ENCODE assay signal across 9 mouse cellular contexts in genomic region chr2:153426931-153427330, GRCm38 (mm10).
DNase-seq lines count a peak whose midpoint lies in the region; ATAC-seq and TF ChIP-seq lines count a peak whose summit lies in the region.
"Had no signal": no experiment of that assay in that cellular context is flagged by ENCODE, and none has a peak within 500 bp of the region (broad histone marks: within the 10 kb centered on the region; RNA-seq: fewer than 3 reads in every experiment).

No protein-coding gene starts in this region.

- H3K4me3 ChIP-seq in lung, postnatal 0 days (ENCODE audit: low read depth, low read length): no peak overlapping the region
- no peak overlapping the region for H3K4me3 ChIP-seq in lung, adult 2 months (replicated peaks; ENCODE audit: extremely low read depth, low read depth, low read length)
- no peak overlapping the region for H3K4me3 ChIP-seq in hindbrain, embryonic 12.5 days
- no peak overlapping the region for H3K4me3 ChIP-seq in stomach, embryonic 16.5 days (replicated peaks; ENCODE audit: low read length)
- H3K4me3 ChIP-seq: gastrocnemius, adult 2 months had no signal

- TF ChIP-seq EP300 in lung, postnatal 0 days (IDR thresholded peaks at IDR 0.05): no peak

- H3K36me3 ChIP-seq in lung, postnatal 0 days (ENCODE audit: insufficient read depth, low read length): peaks cover 4% of the 10 kb centered on the region; the same call in 1 of the 2 replicates
- peaks cover 55% of the 10 kb centered on the region for H3K36me3 ChIP-seq in hindbrain, embryonic 12.5 days
- H3K36me3 ChIP-seq in stomach, embryonic 16.5 days (ENCODE audit: control insufficient read depth, insufficient read depth, low read length): no peaks in the 10 kb centered on the region

- no peak overlapping the region for H3K4me2 ChIP-seq in lung, postnatal 0 days (replicated peaks; ENCODE audit: low read depth, low read length)
- H3K4me2 ChIP-seq in hindbrain, embryonic 12.5 days (replicated peaks): no peak overlapping the region
- no peak overlapping the region for H3K4me2 ChIP-seq in stomach, embryonic 16.5 days (ENCODE audit: low read depth, low read length)

- TF ChIP-seq POLR2A in lung, adult 2 months (IDR thresholded peaks at IDR 0.05; ENCODE audit: borderline replicate concordance, extremely low read depth, low read depth, low read length): no peak

- no peaks in the 10 kb centered on the region for H3K27me3 ChIP-seq in lung, postnatal 0 days (replicated peaks; ENCODE audit: insufficient read depth, low read length)
- no peaks in the 10 kb centered on the region for H3K27me3 ChIP-seq in hindbrain, embryonic 12.5 days
- no peaks in the 10 kb centered on the region for H3K27me3 ChIP-seq in stomach, embryonic 16.5 days (ENCODE audit: control insufficient read depth, insufficient read depth, low read length)

- WGBS in lung, postnatal 0 days: 19% methylated on average over 2 of the region's 2 CpGs
- 30% methylated on average over 2 of the region's 2 CpGs for WGBS in lung, adult 2 months
- 16% methylated on average over 2 of the region's 2 CpGs for WGBS in hindbrain, embryonic 12.5 days
- WGBS in stomach, embryonic 16.5 days: 12% methylated on average over 2 of the region's 2 CpGs

- TF ChIP-seq CTCF in lung, postnatal 0 days (IDR thresholded peaks at IDR 0.05): no peak
- no peak for TF ChIP-seq CTCF in lung, adult 2 months (IDR thresholded peaks at IDR 0.05; ENCODE audit: insufficient read depth, low read length)

- H3K27ac ChIP-seq in lung, postnatal 0 days (ENCODE audit: low read length): peak overlapping the region; percentile 43; the same call in 1 of the 2 replicates
- H3K27ac ChIP-seq in hindbrain, embryonic 12.5 days: peak overlapping the region; percentile 88
- H3K27ac ChIP-seq in stomach, embryonic 16.5 days (ENCODE audit: low read length): 0 out of 2 replicates have a peak overlapping the region, but pooled peaks have one; percentile 37
- H3K27ac ChIP-seq: gastrocnemius, adult 2 months had no signal

- peak; percentile 42 for ATAC-seq in lung, postnatal 0 days
- ATAC-seq in hindbrain, embryonic 12.5 days (ENCODE audit: low FRiP score): no peak
- peak; percentile 52 for ATAC-seq in megakaryocyte progenitor cell, adult 5-6 weeks (replicated peaks; ENCODE audit: poor library complexity)
- peak; percentile 37; the same call in 1 of the 2 replicates for ATAC-seq in stomach, embryonic 16.5 days (ENCODE audit: insufficient read depth, low FRiP score)

- DNase-seq in lung, postnatal 0 days (ENCODE audit: low spot score): peak; percentile 51
- no peak for DNase-seq in lung, adult 2 months
- DNase-seq in T-cell, adult 2 months (ENCODE audit: low spot score): no peak
- DNase-seq in gastrocnemius, postnatal 25 days: no peak
- DNase-seq in lung, postnatal 36 days: no peak
- DNase-seq: gastrocnemius, adult 2 months had no signal

- peaks cover 42% of the 10 kb centered on the region for H3K4me1 ChIP-seq in lung, postnatal 0 days (ENCODE audit: insufficient read depth, low read depth, low read length)
- peaks cover 19% of the 10 kb centered on the region for H3K4me1 ChIP-seq in lung, adult 2 months (ENCODE audit: control insufficient read depth, insufficient read depth, low read length)
- H3K4me1 ChIP-seq in hindbrain, embryonic 12.5 days: peaks cover 57% of the 10 kb centered on the region
- H3K4me1 ChIP-seq in stomach, embryonic 16.5 days (ENCODE audit: control insufficient read depth, insufficient read depth, low read length): peaks cover 25% of the 10 kb centered on the region; the same call in 1 of the 2 replicates

- H3K9me3 ChIP-seq in lung, postnatal 0 days (ENCODE audit: low read length): no peaks in the 10 kb centered on the region
- H3K9me3 ChIP-seq in hindbrain, embryonic 12.5 days (replicated peaks): no peaks in the 10 kb centered on the region
- no peaks in the 10 kb centered on the region for H3K9me3 ChIP-seq in stomach, embryonic 16.5 days (replicated peaks; ENCODE audit: control insufficient read depth, low read length)

- no peak overlapping the region for H3K9ac ChIP-seq in lung, postnatal 0 days (replicated peaks; ENCODE audit: low read depth)
- no peak overlapping the region for H3K9ac ChIP-seq in hindbrain, embryonic 12.5 days
- H3K9ac ChIP-seq in stomach, embryonic 16.5 days (ENCODE audit: low read length): no peak overlapping the region

Comparison
In these comparisons a context has a peak if more than half of its experiments do, and no peak if none do; other contexts are left out.
1. H3K27ac ChIP-seq: peak in every context shown above with its lines; median percentile 88 in hindbrain, embryonic 12.5 days; 43 in lung, postnatal 0 days; 37 in stomach, embryonic 16.5 days.